Mouse (Mus musculus) duodenum, adult 2 months (tissue): ENCODE data around the gene Ube2i. TPM values are rescaled to one million over a fixed set of nuclear protein-coding genes. Genes with fewer than 3 reads are reported as not detected.

Experiments used
- polyA plus RNA-seq: library from polyadenylated mRNA; depleted of rRNA; stranded (reverse); fragments of >200 nt; gene quantifications from 2 replicates; pipeline ENCODE4 v1.2.3, GENCODE M21; 2012; ENCODE audit warnings: low replicate concordance; rRNA removed

Gene Ube2i
- polyA plus RNA-seq, result 52.6 and 73.8 TPM in 2 replicates

GRCm38 (mm10) chr17:25274571-25275346 is at the start of gene Ube2i:
Gene Ube2i (minus strand): TSS chr17:25274622.

GRCm38 (mm10) chr17:25318354-25318753 is 43.9 kb upstream of the Ube2i start, which contains the start of gene Prss29:
Gene Prss29 (plus strand): TSS chr17:25318654.

GRCm38 (mm10) chr17:25308346-25308745 is 33.9 kb upstream of the Ube2i start, which contains the start of gene Prss28:
Gene Prss28 (plus strand): TSS chr17:25308646.

GRCm38 (mm10) chr17:25298094-25298493 is 23.7 kb upstream of the Ube2i start, which contains the start of gene Prss34:
Gene Prss34 (plus strand): TSS chr17:25298394.

GRCm38 (mm10) chr17:25256140-25256754 is 18.2 kb downstream of the Ube2i start, which contains the start of gene Baiap3:
Gene Baiap3 (minus strand): TSS chr17:25256364.

GRCm38 (mm10) chr17:25239695-25240636 is 34.5 kb downstream of the Ube2i start, which contains the start of the genes Gnptg and Tsr3:
Gene Gnptg (minus strand): TSS chr17:25240124.
Gene Tsr3 (plus strand): TSS chr17:25240170.

Other genes starting within 250 kb of the Ube2i start
- 14.0 and 15.0 TPM in 2 replicates for gene Tmem204, start 191.0 kb downstream of the Ube2i start, polyA plus RNA-seq
- 5.7 and 6.4 TPM in 2 replicates for gene Telo2, start 158.7 kb downstream of the Ube2i start, polyA plus RNA-seq
- gene Ptx4, start 153.9 kb downstream of the Ube2i start, polyA plus RNA-seq, result 0.20 TPM in 1 of 2 replicates, not detected in the other
- gene Clcn7, start 141.2 kb downstream of the Ube2i start, polyA plus RNA-seq, result 15.3 and 15.8 TPM in 2 replicates
- gene Ccdc154, start 112.2 kb downstream of the Ube2i start, polyA plus RNA-seq, result not detected in 2 replicates
- gene Gm38655, start 99.2 kb downstream of the Ube2i start, polyA plus RNA-seq, result 0.49 TPM in 1 of 2 replicates, not detected in the other
- gene BC003965, start 90.1 kb downstream of the Ube2i start, polyA plus RNA-seq, result 9.4 and 18.4 TPM in 2 replicates
- 11.9 and 17.4 TPM in 2 replicates for gene Unkl, start 86.2 kb downstream of the Ube2i start, polyA plus RNA-seq
- gene Gnptg, start 34.5 kb downstream of the Ube2i start, polyA plus RNA-seq, result 25.9 and 27.6 TPM in 2 replicates
- 11.0 and 13.7 TPM in 2 replicates for gene Tsr3, start 34.5 kb downstream of the Ube2i start, polyA plus RNA-seq
- 19.8 and 28.1 TPM in 2 replicates for gene Baiap3, start 18.3 kb downstream of the Ube2i start, polyA plus RNA-seq
- not detected in 2 replicates for gene Prss34, start 23.8 kb upstream of the Ube2i start, polyA plus RNA-seq
- gene Prss28, start 34.0 kb upstream of the Ube2i start, polyA plus RNA-seq, result 0.34 TPM in 1 of 2 replicates, not detected in the other
- gene Prss29, start 44.0 kb upstream of the Ube2i start, polyA plus RNA-seq, result not detected in 2 replicates
- not detected in 2 replicates for gene Tpsab1, start 70.9 kb upstream of the Ube2i start, polyA plus RNA-seq
- gene Tpsb2, start 91.7 kb upstream of the Ube2i start, polyA plus RNA-seq, result 0.74 and 2.4 TPM in 2 replicates
- 32.4 and 59.2 TPM in 2 replicates for gene Tpsg1, start 94.7 kb upstream of the Ube2i start, polyA plus RNA-seq
- 20.3 and 29.6 TPM in 2 replicates for gene Cacna1h, start 159.2 kb upstream of the Ube2i start, polyA plus RNA-seq
- 0.13 and 0.19 TPM in 2 replicates for gene Tekt4, start 180.0 kb upstream of the Ube2i start, polyA plus RNA-seq
- 0.33 and 0.70 TPM in 2 replicates for gene Sstr5, start 222.7 kb upstream of the Ube2i start, polyA plus RNA-seq